Mouse (Mus musculus): Measurements from ENCODE around the gene Iqcf1.

Gene Iqcf1

DNA sequence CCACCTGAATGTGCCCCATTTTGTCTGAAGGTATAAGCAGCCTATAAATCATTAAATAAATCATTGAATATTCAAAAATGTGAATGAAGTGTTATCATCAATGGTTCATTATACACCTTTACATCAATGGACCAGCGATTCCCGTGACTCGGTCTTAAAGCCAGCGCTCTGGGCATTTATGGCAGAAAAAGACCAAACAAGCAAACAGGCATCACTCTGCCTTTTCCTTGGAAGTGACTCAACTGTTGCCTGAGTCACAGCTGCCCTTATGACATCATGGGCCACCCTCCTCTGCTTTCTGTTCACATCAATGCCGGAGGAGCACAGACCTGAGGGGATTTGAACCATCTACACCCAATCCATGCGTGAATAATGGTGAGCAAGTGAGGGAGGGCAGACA, at the start of gene Iqcf1:
Iqcf1 (plus strand) TSS at position 301 of the 400 bp plus-strand sequence.
- DNase-seq = no peak

DNA sequence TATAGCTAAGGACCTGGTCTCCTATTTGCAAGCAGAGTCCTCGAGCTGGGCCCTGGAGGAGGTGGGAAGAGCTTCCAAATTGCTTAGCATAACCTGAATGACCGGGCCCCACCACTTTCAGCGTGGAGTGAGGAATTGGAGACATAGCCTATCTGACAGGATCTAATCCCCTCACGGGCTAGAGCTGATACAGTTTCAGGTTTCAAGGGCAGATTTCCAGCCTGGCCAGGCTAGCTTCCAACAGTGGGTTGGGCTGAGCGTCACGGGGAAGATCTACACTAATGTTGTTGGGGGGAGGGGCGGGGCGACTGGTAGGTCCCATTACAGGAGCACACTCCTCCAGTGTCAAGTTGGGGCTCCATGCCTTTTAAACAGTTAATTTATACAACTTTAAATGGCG, 49.1 kb upstream of the Iqcf1 start:
- DNase-seq = no peak

GRCm38 (mm10) chr9:106451298-106451697, 48.5 kb upstream of the Iqcf1 start:
- no peak for DNase-seq

DNA sequence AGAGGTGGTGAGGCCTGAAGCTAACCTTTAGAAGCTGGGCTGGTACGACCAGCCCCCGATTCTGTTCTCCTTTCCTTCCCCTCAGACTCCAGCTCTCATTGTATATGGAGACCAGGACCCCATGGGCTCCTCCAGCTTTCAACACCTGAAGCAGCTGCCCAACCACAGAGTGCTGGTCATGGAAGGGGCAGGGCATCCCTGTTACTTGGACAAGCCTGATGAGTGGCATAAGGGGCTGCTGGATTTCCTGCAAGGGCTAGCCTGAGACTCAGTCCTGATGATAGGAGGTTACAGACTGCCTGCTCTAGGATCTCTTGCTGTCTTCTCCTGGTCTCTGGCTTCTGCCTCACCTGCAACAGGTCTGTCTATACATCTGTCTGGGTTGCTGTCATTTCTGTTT, 47.9 kb upstream of the Iqcf1 start:
- DNase-seq = no peak

- DNase-seq = no peak
Measured at GRCm38 (mm10) chr9:106452351-106452750, 47.4 kb upstream of the Iqcf1 start.

DNA sequence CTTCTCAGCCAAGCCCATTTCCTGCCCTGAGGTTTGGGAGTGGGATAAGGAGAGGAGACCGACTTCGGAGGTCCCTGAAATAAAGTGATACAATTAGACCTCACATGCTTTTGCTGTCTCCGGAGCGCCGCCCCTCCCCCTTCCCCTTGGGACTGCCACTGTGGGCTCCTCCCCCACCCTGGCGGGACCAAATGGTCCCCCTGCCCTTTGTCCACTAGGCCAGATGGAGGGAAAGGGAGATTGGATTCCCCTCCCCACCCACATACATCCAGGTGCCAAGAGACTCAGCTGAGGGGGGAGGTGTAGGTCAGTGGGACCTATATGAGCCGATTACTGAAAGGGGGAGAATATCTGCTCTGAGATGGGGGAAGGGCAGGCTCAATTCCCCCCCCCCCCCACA, 46.9 kb upstream of the Iqcf1 start:
- peak; percentile 31 for DNase-seq

DNA sequence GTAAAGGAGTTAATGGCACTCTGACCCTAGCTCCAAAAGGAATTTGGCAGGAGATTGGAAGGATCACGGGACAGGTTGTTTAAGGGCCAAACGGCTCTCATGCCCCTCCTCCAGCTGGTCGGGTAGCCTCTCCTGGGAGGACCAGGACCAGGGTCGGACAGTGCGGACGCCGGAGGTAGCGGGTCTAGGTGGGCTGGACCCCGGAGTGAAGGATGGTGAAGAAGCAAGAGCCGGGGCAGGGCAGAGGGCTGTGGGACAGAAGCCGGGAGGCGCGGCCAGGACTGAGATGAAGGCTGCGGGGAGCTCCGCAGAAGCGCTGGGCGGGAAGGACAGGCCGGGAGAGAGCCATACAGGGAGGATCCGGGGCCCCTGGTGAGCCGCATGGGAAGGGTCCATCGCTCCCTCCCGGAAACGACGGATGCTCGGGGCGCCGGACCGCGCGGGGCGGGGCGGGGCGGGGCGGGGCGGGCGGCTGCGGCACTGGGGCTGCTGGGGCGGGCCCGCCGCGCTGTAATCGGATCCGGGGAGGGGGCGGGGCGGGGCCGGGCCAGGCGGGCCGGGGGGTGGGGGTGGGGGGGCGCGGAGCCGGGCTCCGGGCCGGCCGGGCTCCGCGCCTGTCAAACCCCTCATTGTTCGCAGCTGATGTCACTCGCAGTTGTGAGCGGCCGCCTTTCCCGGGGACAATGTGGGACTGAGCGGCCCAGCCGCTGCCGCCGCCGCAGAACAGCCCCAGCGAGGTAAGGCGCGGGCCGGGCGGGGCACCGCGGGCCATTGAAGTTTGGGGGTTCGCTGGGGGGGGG, 46.3 kb upstream of the Iqcf1 start, which contains the start of gene Pcbp4:
Pcbp4 (plus strand) TSS at position 21 of the 800 bp plus-strand sequence.
- peak; percentile 57 for DNase-seq

- DNase-seq = no peak
Measured at GRCm38 (mm10) chr9:106454071-106454761, 45.6 kb upstream of the Iqcf1 start.

- DNase-seq = no peak
Measured at GRCm38 (mm10) chr9:106454888-106455681, 44.7 kb upstream of the Iqcf1 start.

- no peak for DNase-seq
Measured at GRCm38 (mm10) chr9:106456325-106457162, 43.2 kb upstream of the Iqcf1 start.

- no peak for DNase-seq
Measured at GRCm38 (mm10) chr9:106457163-106457559, 42.6 kb upstream of the Iqcf1 start.

- DNase-seq = no peak
Measured at GRCm38 (mm10) chr9:106457920-106458319, 41.8 kb upstream of the Iqcf1 start.

DNA sequence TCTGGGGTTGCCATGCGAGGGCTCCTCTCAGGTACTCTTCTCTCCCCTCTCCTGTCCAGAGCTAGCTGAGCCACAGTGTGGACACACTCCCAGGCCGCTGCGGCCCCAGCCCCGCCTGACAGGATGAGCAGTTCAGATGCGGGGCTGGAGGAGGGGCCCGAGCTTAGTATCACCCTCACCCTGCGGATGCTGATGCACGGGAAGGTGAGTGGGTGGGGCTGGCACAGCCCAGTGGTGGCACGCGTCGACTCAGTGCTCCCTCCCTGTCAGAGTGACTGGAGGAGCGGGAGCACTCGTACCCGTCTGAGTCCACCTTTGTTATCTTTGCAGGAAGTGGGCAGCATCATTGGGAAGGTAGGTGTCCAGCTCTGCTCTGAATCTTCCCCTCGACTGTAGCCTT, 39.8 kb upstream of the Iqcf1 start:
- DNase-seq = no peak

DNA sequence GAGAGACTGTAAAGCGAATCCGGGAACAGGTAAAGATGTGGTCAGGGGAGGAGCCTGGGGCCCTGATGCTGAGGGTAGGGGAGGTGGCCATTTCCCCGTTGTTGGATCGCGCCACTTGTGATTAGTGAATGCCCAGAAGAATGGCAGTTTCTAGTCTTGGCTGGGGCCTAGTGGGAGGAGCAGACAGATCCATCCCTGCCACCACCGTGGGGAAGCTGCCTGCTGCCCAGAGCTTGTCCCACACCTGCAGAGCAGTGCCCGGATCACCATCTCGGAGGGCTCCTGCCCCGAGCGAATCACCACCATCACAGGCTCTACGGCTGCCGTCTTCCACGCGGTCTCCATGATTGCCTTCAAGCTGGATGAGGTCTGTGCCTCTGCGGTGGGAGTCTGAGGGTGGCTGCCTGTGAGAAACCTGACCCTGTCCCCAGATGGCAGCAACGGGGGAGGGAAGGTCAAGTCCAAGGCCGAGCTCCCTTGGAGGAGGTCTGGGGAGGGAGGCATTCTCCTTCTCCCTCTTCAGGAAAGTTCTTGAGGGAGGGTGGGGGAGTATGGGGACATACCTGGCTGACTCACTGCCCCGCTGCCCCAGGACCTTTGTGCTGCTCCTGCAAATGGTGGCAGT, 39.3 kb upstream of the Iqcf1 start:
- no peak for DNase-seq

GRCm38 (mm10) chr9:106461026-106461415, 38.7 kb upstream of the Iqcf1 start:
- no peak for DNase-seq

- no peak for DNase-seq
Measured at GRCm38 (mm10) chr9:106461641-106462429, 37.9 kb upstream of the Iqcf1 start.

DNA sequence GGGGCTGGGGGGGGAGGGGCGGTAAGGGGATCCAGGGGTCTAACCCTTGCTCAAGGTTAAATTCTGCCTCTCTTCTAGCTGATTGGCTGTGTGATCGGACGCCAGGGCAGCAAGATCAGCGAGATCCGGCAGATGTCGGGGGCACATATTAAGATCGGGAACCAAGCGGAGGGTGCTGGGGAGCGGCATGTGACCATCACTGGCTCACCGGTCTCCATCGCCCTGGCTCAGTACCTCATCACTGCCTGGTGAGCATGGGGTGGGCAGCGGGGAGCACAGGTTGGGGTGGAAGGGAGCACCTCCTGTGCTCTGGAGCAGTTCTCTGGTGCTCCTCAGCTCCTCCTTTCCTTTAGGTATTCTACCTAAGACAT, 37.4 kb upstream of the Iqcf1 start:
- no peak for DNase-seq

DNA sequence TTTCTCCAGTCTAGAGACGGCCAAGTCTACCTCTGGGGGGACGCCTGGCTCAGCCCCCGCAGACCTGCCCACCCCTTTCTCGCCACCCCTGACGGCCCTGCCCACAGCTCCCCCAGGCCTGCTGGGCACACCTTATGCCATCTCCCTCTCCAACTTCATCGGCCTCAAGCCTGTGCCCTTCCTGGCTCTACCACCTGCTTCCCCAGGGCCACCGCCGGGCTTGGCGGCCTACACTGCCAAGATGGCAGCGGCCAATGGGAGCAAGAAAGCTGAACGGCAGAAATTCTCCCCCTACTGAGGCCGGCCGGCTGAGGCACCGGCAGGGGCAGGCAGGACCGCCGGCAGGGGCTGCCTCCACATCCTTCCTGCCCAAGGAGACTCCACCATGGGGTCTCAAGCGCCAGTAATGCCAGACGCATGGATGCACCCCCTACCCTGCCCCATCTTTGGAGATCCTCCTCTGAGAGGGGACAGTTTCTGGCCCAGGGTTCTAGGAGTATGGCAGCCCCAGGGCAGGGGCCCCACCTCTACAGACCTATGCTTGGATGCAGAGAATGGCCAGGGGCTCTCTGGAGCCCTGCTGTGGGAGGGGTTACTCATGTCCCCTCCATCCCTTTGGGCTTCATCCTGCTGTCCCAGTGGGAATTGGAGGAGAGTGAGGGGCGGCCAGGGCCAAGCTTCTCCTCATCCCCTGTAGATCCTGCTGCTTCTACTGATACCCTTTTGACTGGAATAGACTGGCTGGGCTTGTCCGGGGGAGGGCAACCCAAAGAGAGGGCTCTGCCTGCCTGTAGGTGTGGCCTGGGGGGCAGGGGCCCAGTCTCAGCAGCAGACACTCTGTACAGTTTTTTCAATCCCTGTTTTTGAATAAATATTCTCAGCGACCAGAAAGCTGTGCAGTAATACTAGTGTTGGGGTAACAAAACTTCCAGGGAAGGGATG, 36.4 kb upstream of the Iqcf1 start:
- DNase-seq = no peak

- peak; percentile 38 for DNase-seq
Measured at GRCm38 (mm10) chr9:106464751-106465541, 34.8 kb upstream of the Iqcf1 start.

Measured in thymus, postnatal 14 days (tissue).